Mouse (Mus musculus) brain, embryonic 14.5 days (tissue): ENCODE results near the gene Srsf7. TPM values are rescaled to one million over a fixed set of nuclear protein-coding genes. Genes with fewer than 3 reads are reported as not detected.

ENCODE experiments used
- DNase-seq: peaks from one replicate; pipeline ENCODE4 v3.0.0-alpha.2; 2011; ENCODE audit warnings: low read depth
- CTCF ChIP-seq: fragments of 200-500 bp; IDR thresholded peaks from 2 replicates; pipeline ENCODE4 v1.5.1; 2012; ENCODE audit warnings: inconsistent platforms, mild to moderate bottlenecking, moderate library complexity, borderline replicate concordance; ENCODE audit not compliant: insufficient read depth, insufficient read length; ENCODE audit errors: extremely low read depth
- POLR2A ChIP-seq: fragments of 200-500 bp; IDR thresholded peaks from 2 replicates; pipeline ENCODE4 v1.6.1; 2012; ENCODE audit warnings: mild to moderate bottlenecking, inconsistent platforms, borderline replicate concordance; ENCODE audit not compliant: poor library complexity, insufficient read depth, insufficient read length, severe bottlenecking; ENCODE audit errors: extremely low read depth
- polyA plus RNA-seq: library from polyadenylated mRNA; depleted of rRNA; stranded (reverse); fragments of >200 nt; gene quantifications from 2 replicates; pipeline ENCODE4 v1.2.3, GENCODE M21; 2012; rRNA removed

Gene Srsf7
- polyA plus RNA-seq, result 326 and 421 TPM in 2 replicates

DNA sequence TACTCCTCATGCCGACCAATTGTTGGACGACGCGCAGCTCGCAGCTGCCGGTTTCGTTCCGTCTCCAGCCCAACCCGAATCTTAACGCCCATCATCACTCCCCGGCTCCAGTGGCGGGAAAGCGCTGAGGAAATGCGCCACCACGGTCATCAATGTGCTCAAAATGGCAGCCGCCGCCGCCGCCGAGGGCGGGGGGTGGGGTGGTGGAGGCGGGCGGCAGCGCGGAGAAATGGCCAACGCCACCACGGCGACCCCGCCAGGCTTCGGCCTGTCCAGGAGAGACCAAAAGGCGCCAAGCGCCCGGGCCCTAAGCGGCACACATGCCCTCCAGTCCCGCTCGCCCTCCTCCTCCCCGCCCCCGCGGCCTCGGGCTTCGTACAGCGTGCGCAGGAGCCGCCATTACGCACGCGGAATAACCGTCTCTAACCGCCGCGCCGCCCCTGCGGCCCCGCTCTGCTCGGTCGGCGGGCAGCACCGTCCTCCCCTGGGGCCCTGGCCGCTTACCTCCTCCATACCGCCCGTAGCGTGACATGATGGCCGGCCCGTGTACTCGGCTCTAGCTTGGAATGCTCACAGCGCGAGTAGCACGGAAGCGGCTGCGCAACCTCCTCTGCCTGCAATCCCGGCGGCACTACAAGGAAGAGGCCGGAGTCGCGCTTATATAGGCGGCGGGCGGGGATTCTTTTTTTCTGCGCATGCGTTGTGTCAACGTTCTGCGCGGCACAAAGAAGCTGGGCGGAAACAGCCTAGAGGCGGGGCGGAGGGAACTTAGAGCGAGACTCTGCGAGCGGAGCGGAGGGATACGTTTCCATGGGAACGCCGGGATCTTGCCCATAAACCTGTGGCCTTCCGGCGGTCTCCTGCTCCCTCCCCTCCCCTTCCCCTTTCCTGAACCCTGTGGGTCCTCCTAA is at the start of gene Srsf7, which contains the start of gene Ttc39d:
TSS of gene Srsf7 (minus strand) at position 637 of the 911 bp plus-strand sequence.
TSS of gene Ttc39d (plus strand) at position 790 of the 911 bp plus-strand sequence.
- DNase-seq, result peak; percentile 100
- TF ChIP-seq POLR2A (peak; percentile 100), CTCF (no peak)

DNA sequence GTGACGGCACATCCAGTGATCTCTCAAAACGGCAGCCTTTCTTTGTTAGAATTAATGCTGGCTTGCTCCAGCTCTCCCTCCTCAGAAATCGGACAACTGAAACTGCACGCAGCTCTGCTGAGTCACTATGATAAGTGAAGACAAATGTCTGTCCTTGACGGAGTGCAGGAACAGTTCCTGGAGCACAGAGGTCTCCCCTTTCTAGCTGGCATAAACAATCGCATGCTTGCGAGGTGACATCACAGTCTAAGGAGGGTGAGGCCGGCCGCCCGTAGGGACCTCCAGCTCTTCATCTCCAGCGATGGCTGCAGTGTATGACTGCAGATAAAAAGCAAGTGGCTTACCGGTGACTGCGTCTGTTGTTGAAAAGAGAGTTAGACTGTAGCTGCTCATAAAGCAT is 48.1 kb upstream of the Srsf7 start:
- peak; percentile 15 for DNase-seq

DNA sequence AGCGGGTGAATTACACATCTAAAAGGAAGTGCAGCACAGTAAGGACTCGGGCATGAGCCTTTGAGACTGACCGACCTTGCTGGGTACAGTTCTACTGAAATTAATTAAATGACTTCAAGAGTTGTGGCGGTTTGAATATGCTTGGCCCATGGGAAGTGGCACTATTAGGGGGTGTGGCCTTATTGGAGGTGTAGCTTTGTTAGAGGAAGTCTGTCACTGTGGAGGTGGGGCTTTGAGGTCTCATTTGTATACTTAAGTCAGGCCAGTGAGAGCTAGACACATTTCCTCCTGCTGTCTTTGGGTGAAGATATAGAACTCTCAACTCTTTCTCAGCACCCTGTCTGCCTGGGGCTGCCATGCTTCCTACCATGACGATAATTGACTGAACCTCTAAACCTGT is 47.3 kb upstream of the Srsf7 start:
- TF ChIP-seq POLR2A (no peak), CTCF (no peak)
- no peak for DNase-seq

More for the DNA sequence above, 48.1 kb upstream of the Srsf7 start:
- TF ChIP-seq POLR2A, result no peak
- no peak for TF ChIP-seq CTCF

DNA sequence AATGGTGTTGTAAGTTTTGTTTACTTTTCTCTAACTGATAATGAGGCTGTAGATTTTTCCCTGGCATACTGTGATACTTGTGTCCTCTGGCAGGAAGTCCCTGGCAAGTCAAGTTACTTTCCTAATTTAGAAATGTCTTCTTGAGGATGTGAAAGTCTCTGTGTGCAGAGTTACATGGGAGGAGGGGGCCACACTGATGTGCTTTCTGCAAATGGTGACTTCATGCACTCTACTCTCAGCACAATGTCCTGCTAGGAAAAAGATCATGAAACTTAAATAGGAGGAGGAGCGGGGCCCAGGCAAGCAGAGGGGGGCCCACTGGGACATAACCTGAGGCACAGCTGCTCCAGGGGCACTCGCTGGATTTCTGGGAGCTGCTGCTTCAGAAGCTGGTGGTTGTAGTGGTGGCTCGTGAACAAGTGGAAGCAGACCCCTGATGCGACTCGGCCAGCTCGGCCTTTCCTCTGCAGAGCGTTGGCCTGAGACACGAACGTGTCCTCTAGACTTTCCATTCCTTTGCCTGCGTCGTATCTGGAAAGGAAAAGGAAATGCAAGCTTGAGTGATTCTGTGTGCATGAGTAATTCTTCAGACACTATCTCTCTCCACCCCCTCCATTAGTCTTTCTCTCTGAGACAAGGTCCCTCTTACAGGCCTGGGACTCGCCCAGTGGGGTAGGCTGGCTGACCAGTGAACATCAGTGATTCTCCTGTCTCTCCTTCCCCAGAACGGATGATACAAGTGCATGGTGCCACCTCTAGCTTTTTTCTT is 45.8 kb upstream of the Srsf7 start:
- TF ChIP-seq POLR2A (no peak), CTCF (no peak)
- no peak for DNase-seq

DNA sequence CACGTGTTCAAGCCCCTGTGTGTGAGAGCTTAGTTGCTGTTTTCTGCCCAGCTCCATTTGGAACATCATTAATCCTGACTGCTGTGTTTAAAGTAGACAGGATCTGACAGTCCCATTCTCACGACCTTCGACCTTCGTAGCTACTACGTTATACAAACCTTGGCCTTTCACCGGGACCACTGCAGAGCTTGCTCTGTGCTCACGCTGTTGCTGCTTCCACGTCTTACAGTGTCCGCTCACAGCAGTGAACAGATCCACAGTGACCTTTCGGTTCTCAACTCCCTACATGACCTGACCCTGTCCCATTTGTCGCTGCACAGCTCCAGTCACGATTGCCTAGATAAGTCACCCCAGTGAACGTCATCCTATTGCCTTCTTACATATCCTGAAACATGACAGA is 36.0 kb upstream of the Srsf7 start:
- no peak for TF ChIP-seq POLR2A
- no peak for TF ChIP-seq CTCF
- no peak for DNase-seq

DNA sequence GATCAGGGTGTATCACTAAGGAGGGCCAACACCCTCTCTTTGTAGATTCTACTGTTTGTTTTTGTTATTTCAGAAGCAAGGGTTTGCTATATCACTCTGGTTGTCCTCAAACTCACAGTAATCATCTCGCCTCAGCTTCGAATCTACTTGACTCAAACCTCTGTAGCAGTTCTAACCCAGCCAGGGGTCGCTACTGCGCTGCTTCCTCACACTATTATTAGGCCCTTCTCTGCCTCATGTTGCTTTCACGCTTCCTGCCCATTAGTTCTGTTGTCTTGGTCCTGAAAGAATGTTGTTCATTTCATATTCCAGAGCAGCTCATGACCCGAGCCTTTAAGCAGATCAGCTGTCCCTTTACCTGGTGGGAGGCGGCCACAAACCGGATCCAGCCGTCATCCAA is 34.5 kb upstream of the Srsf7 start:
- TF ChIP-seq CTCF (no peak), POLR2A (no peak)
- no peak for DNase-seq

DNA sequence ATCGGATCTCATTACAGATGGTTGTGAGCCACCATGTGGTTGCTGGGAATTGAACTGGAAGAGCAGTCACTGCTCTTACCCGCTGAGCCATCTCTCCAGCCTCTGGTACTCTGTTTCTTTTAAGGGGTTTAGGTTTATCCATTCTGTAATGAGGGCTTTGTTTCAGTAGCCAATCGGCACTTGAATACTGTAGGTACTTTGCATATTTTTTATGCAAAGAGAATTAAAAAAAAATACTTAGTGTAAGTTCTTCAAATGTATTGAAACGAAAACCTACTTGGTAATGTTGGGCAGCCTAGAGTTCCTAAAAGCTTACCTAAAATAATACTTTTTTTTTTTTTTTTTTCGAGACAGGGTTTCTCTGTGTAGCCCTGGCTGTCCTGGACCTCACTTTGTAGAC is 30.4 kb upstream of the Srsf7 start:
- DNase-seq, result no peak
- no peak for TF ChIP-seq CTCF

DNA sequence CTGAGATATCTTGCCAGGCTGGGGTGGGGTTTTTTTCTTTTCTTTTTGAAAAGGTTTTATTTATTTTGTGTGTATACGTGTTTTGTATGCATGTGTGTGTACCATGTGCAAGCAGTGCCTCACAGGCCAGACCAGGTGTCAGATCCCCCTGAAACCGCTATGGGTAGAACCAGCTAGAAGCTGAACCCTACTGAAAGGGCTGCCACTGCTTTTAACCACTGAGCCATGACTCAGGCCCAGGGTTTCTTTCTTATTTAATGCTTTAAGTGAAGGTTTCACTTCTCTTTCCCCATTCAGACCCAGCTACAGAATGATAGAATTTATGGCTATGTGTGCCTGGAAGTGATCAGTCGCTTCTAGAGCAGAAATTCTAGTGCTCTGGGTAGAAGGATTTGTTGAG is 29.7 kb upstream of the Srsf7 start:
- TF ChIP-seq CTCF, result no peak
- no peak for TF ChIP-seq POLR2A
- no peak for DNase-seq

DNA sequence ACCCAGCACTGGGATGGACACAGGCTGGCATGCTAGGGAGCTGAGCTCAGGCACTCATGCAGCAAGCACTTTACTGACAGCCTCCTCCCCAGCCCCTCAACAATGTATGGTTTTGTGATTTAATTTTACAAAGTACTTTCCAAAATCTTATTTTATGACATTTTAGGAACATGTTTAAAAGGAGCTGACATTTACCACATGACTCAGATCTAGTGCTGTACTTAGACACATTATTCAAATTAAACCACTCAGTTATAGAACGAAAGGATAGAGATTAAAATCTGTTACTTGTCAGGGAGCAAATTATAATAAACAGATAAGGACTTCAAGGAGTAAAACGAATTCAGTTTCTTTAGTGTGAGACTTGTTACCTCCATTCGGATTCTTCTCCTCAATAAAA is 28.4 kb upstream of the Srsf7 start:
- no peak for DNase-seq
- no peak for TF ChIP-seq POLR2A
- TF ChIP-seq CTCF, result no peak

DNA sequence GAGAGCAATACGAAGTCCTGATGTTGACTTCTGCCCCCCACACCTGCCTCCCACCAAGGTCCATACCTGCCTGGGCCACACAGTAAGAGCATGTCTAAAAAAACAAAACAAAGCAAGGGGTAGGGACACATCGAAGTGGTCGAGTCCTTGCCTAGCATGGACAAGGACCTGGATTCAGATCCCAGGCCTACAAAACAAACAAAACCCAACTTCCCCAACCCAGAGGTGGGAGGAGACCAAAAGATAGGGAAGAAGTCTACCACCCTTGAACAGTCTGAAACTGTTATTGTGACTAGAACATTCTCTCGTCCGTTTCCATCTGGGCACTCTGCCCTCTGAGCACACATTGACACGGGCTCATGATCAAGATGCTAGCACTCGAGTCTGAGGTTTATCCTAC is 27.3 kb upstream of the Srsf7 start:
- TF ChIP-seq CTCF (no peak), POLR2A (no peak)
- no peak for DNase-seq

DNA sequence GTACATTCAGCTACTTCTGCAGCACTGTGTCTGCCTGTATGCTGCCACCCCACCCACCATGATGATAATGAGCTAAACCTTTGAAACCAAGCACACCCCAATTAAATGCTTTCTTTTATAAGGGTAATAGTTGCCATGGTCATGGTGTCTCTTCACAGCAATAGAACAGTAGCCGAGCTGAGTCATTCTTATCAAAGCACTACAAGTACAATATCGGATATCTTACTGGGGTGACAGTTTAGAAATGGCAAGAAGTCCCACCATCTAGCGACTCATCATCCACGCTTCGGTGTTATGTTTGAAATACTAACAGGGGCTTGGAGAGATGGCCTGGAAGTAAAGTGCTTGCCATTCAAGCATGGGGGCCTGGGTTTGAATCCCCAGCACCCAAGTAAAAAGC is 26.7 kb upstream of the Srsf7 start:
- TF ChIP-seq CTCF, result no peak
- TF ChIP-seq POLR2A, result no peak

DNA sequence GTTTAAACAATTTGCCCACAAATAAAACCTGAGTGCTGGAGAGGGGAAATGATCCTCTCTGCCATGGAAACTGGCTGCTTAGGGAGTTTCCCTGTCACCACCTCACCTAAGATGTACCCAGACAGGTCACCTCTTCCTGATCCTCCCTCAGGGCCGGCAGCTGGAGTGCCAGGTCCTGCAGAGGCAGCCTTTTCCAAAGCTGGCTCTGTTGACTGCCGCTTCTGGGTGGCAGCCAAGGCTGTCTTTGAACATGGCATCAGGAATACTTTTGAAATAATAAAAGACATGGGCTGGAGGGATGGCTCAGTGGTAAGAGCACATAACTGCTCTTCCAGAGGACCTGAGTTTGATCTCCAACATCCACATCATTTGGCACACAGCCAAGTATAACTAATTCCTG is 22.3 kb upstream of the Srsf7 start:
- TF ChIP-seq CTCF (no peak), POLR2A (no peak)
- DNase-seq, result peak; percentile 44

More for the DNA sequence above, 26.7 kb upstream of the Srsf7 start:
- DNase-seq, result no peak

DNA sequence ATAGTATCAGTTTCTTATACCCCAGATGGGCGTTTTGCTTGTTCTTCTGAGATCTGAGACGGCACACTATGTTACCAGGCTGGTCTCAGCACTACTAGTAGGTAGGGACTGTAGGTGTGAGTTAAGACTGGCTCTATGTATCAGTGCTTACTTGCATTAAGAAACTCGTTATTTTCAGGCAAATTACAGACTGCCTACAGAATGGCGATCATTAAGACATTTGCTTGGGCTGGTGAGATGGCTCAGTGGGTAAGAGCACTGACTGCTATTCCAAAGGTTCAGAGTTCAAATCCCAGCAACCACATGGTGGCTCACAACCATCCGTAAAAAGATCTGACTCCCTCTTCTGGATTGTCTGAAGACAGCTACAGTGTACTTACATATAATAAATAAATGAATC is 18.0 kb upstream of the Srsf7 start:
- DNase-seq, result peak; percentile 7
